In the genomic region with DNA sequence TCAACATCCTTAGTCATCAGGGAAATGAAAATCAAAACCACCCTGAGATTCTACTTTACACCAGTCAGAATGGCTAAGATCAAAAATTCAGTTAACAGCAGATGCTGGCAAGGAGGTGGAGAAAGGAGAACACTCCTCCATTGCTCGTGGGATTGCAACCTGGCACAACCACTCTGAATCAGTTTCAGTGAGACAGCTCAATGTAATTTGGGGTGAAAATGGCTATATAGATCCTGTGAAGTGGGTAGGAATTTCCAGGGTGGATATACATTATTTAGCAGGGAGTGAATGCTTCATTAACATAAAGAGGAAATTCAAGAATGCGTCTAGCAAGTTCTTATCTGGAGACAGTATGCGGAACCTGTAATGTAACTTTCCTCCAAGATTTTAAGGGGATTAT, we compare ENCODE assay signal across 13 mouse cellular contexts.
"Had no signal": no experiment of that assay in that cellular context is flagged by ENCODE, and none has a peak within 500 bp of the region (broad histone marks: within the 10 kb centered on the region; RNA-seq: fewer than 3 reads in every experiment).

No protein-coding gene starts in this region.

- DNase-seq: gastrocnemius, adult 2 months; gastrocnemius, postnatal 10 days; gastrocnemius, postnatal 25 days; heart, adult 18-20 months; heart, postnatal 10 days; kidney, adult 11 months; kidney, adult 2 months; kidney, adult 9 months; kidney, postnatal 14 days; kidney, postnatal 36 days; layer of hippocampus, adult 9-11 months; layer of hippocampus, postnatal 36 days; left cerebral cortex, postnatal 4 days had no signal
